ENCODE assay signal across 9 mouse cellular contexts in the genomic region with DNA sequence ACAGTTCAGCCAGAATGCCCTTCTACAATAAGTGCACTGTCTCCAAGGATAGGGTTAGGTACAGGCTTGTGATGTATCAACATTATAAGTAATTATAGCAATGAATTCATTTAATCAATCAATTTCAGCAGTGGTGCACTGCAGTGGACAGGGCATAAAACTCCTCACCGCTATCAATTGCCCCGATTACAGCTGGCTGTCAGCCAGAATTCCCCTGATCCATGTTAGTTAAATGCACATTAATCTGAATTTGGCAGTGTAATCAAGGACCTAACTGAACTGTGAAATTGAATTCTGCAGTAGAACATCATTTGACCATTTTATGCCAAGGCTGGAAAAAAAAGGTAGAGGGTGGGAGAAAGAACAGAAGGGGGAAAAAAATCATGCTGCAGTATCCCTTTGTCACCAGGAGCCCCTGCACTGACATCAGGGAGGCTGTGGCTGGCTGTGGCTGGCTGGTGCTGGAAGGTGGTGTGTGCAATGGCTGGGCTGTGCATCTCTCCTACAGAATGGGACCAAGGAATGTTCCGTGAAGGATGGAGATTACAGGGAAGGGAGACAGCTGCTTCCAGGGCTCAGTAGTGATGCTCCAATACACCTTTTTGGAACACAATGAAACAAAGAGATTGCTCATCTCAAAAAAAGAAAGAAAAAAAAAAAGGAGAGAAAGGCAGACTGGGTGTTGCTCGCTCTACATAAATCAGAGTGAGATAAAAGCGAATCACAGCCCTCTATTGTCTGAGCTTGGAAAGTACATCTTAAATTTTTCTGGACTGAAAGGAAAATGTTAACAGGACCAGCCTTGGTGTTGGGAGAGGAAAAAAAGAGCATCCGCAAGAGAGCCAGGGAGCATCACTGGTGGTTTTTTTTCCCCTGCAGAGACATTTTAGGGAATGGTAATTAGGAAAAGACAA. TPM values are rescaled to one million over a fixed set of nuclear protein-coding genes. Genes with fewer than 3 reads are reported as not detected.
DNase-seq lines count a peak whose midpoint lies in the region; ATAC-seq lines count a peak whose summit lies in the region.
"Had no signal": no experiment of that assay in that cellular context is flagged by ENCODE, and none has a peak within 500 bp of the region (broad histone marks: within the 10 kb centered on the region; RNA-seq: fewer than 3 reads in every experiment).

No protein-coding gene starts in this region.

- 11% methylated on average over 6 of the region's 6 CpGs for WGBS in forebrain, embryonic 12.5 days
- WGBS in midbrain, embryonic 11.5 days: 14% methylated on average over 6 of the region's 6 CpGs

- H3K9ac ChIP-seq in forebrain, embryonic 12.5 days: no peak overlapping the region; the same call in 1 of the 2 replicates
- H3K9ac ChIP-seq in midbrain, embryonic 11.5 days (ENCODE audit: low read length): peak overlapping the region; percentile 33; the same call in 1 of the 2 replicates

- no peaks in the 10 kb centered on the region for H3K36me3 ChIP-seq in forebrain, embryonic 12.5 days (replicated peaks)
- H3K36me3 ChIP-seq in midbrain, embryonic 11.5 days (ENCODE audit: control insufficient read depth, insufficient read depth, low read length): no peaks in the 10 kb centered on the region

- peaks cover 25% of the 10 kb centered on the region for H3K4me1 ChIP-seq in forebrain, embryonic 12.5 days
- peaks cover 20% of the 10 kb centered on the region for H3K4me1 ChIP-seq in midbrain, embryonic 11.5 days (ENCODE audit: control insufficient read depth, insufficient read depth, low read length)

- no peak overlapping the region for H3K4me3 ChIP-seq in forebrain, embryonic 12.5 days (replicated peaks)
- no peak overlapping the region for H3K4me3 ChIP-seq in midbrain, embryonic 11.5 days (ENCODE audit: low read depth, low read length)

- no peaks in the 10 kb centered on the region for H3K9me3 ChIP-seq in forebrain, embryonic 12.5 days
- no peaks in the 10 kb centered on the region for H3K9me3 ChIP-seq in midbrain, embryonic 11.5 days (ENCODE audit: control insufficient read depth, low read length)

- DNase-seq in ES-CJ7 (ENCODE audit: low read depth, low spot score): peak; percentile 47
- DNase-seq in brain, adult 2 months (ENCODE audit: low read depth, low spot score): peak; percentile 87
- DNase-seq in midbrain, embryonic 11.5 days (ENCODE audit: low spot score, missing footprints): peak; percentile 86
- DNase-seq in ovary, postnatal 36 days (ENCODE audit: low spot score): no peak
- no peak for DNase-seq in thymus, postnatal 36 days

- H3K27me3 ChIP-seq in forebrain, embryonic 12.5 days: no peaks in the 10 kb centered on the region
- H3K27me3 ChIP-seq in midbrain, embryonic 11.5 days (ENCODE audit: control insufficient read depth, insufficient read depth, low read length): no peaks in the 10 kb centered on the region

- peak overlapping the region; percentile 88 for H3K27ac ChIP-seq in forebrain, embryonic 12.5 days
- H3K27ac ChIP-seq in midbrain, embryonic 11.5 days (ENCODE audit: low read depth, low read length): peak overlapping the region; percentile 65

- H3K4me2 ChIP-seq in forebrain, embryonic 12.5 days: peak overlapping the region; percentile 30
- no peak overlapping the region; the same call in 1 of the 2 replicates for H3K4me2 ChIP-seq in midbrain, embryonic 11.5 days

- peak; percentile 92 for ATAC-seq in forebrain, embryonic 12.5 days (ENCODE audit: low FRiP score)
- peak; percentile 87 for ATAC-seq in midbrain, embryonic 11.5 days (ENCODE audit: low FRiP score)
- ATAC-seq in granulocyte monocyte progenitor cell, adult 5-6 weeks (replicated peaks; ENCODE audit: poor library complexity, severe bottlenecking): no peak
- no peak for ATAC-seq in activated CD4-positive, CD25-positive, alpha-beta regulatory T cell, adult 4 months

RNA-seq across cellular contexts. Expression of gene Lamp5, which starts 56.3 kb away (rescaled TPM):
- polyA plus RNA-seq in forebrain, embryonic 12.5 days (2016; fragmentation: Nextera tagmentation; extraction: Ambion mirVana): 3.7 and 4.3 TPM in 2 replicates
- polyA plus RNA-seq in midbrain, embryonic 11.5 days (2014; fragmentation: Nextera tagmentation; extraction: Ambion mirVana): 5.1 and 5.3 TPM in 2 replicates
- not detected in 2 replicates for total RNA-seq in granulocyte monocyte progenitor cell, adult 5-6 weeks (2014; fragmentation: Nextera tagmentation)
- not detected in 2 replicates for total RNA-seq in granulocyte monocyte progenitor cell, adult 5-6 weeks (2017)
- polyA plus RNA-seq in activated CD4-positive, CD25-positive, alpha-beta regulatory T cell, adult 4 months (2017; shearing (Covaris generic)): not detected
- total RNA-seq: neutrophil, adult 5-6 weeks had no signal

Comparison
In these comparisons a context has a peak if more than half of its experiments do, and no peak if none do; other contexts are left out.
1. DNase-seq: peak in ES-CJ7 (single experiment), brain, adult 2 months (single experiment) and midbrain, embryonic 11.5 days (single experiment); none in ovary, postnatal 36 days (single experiment) and thymus, postnatal 36 days (0 of 2).
2. ATAC-seq: peak in forebrain, embryonic 12.5 days (single experiment) and midbrain, embryonic 11.5 days (single experiment); none in granulocyte monocyte progenitor cell, adult 5-6 weeks (single experiment) and activated CD4-positive, CD25-positive, alpha-beta regulatory T cell, adult 4 months (single experiment).